Mouse (Mus musculus) ZHBTc4 (cell line): ENCODE measurements at regions not wholly inside any gene's neighbourhood (a gene's known extent, or its start where the extent isn't known, plus 50 kb on each side); places are given as distances from the start of the nearest gene placed in this dataset.

Experiments used
- DNase-seq: peaks from one replicate; pipeline ENCODE4 v3.0.0-alpha.2; 2011; ENCODE audit warnings: low read depth, low spot score

- DNase-seq, result peak; percentile 94
Measured at GRCm38 (mm10) chr10:81996742-81997536, 51.0 kb upstream of the Zfp873 start.
